Mouse (Mus musculus) 3T3-L1 (cell line): ENCODE results near the gene Tiprl.

ENCODE experiments used
- DNase-seq: peaks from one replicate; pipeline ENCODE4 v3.0.0-alpha.2; 2015; ENCODE audit warnings: low read depth, low spot score

Gene Tiprl

GRCm38 (mm10) chr1:165179321-165179720 is 57.5 kb downstream of the Tiprl start:
- no peak for DNase-seq

GRCm38 (mm10) chr1:165178075-165178474 is 58.7 kb downstream of the Tiprl start:
- DNase-seq, result no peak

GRCm38 (mm10) chr1:165174059-165174616 is 62.7 kb downstream of the Tiprl start:
- no peak for DNase-seq

- DNase-seq, result no peak
Measured at GRCm38 (mm10) chr1:165171277-165171676, 65.5 kb downstream of the Tiprl start.

- DNase-seq, result no peak
Measured at GRCm38 (mm10) chr1:165170157-165170556, 66.6 kb downstream of the Tiprl start.

- DNase-seq, result no peak
Measured at GRCm38 (mm10) chr1:165169462-165169861, 67.3 kb downstream of the Tiprl start.

GRCm38 (mm10) chr1:165164920-165165319 is 71.9 kb downstream of the Tiprl start:
- no peak for DNase-seq
